Mouse (Mus musculus): Measurements from ENCODE around the gene Dmac2.
"Not testable (repeated sequence)": the region's sequence is repeated elsewhere in the genome, so short reads cannot be mapped to it uniquely, and the experiment has no call there.

The Dmac2 gene

DNA sequence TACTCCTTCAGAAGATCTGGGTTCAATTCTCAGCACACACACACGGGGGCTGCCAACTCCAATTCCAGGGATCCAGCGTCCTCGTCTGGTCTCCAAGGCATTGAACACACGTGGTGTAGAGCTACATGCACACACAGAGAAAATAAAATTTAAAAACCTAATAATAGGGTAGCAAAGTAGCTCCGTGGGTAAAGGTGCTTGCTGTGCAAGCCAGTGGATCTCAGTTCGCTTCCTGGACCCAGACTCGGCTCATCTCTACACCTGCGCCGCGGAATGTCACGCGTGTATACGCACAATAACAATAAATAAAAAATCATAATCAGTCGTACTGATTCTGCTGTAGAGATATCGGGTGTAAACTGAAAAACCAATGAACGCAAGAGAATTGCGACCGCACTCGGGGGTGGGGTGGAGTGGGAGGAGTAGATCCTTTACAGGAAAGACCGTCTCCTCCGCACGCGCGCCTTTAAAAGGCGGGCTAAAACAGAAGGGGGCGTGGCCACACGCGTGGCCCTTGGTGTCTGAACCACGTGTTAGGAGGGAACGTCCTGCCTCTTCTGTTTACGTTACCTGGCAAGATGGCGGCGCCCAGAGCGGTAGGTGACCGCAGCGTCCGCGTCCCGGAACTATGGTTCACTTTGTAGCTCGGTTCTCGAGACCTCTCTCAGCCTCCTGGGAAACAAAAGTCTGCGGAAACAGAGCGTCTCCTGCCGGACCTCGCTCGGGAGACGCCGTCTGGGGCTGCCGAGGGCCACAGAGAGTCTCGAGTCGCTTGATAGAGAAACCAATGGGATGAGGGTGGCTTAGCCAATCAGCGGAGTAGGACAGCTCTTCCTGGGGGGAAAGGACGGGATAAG is at the start of gene Dmac2:
Dmac2 (plus strand) TSS at position 550 of the 857 bp plus-strand sequence.
- peak; percentile 96 for DNase-seq

DNA sequence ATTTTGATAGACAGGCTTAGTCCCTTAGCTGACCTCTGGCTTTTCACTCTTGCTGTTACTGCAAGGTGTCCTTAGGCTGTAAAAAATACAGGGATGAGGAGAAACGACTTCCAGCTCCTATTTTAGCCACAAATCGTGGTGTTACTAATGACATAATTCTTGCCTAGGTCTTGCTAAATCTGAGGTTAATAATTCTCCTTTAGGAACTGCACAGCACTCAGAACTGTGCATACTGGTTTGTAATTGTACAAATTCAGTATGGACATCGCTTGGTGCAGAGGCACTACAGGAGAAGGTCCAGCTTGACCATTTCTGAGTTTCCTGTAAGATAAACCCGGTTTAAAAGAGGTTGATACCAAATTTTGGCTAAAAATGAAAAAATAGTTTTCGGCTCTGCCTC is 45.4 kb upstream of the Dmac2 start:
- not testable (repeated sequence) for DNase-seq

DNA sequence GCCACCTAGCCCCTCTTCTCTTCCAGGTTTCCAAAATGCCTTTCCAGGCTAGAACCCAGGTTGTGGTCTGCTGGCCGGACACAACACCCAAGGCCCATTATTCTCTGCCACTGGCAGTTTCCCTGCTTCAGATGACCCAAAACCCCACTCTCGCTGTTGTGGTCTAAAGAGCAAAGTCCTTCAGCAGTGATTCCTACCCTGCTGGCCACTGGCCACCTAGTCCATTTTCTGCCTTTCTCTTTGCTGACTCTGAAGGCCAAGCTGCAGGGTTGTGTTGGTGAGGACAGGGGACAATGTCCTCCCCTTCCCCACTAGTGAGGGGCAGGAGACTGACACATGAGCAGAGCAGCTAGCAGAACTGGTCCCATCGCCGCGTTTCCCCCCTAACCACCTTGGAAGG is 44.1 kb upstream of the Dmac2 start:
- no peak for DNase-seq

DNA sequence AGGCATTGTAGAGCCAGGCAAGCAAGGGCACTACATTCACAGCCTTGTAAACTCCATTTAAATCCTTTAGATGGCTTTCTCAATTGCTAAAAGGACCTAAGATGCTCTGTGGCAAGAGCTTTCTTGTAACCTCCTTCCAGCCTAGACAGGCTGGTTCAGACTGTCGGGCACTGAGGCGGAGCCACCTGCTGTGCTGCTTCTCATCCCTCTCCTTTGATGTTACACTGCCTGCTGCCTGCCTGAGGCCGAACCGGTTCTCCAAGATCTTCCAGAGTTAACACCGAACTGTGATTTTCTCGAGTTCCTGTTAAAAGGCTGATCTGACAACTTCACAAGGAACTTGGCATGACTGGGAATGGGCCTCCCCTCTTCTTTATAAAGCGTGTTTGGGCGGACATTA is 43.3 kb upstream of the Dmac2 start:
- DNase-seq, result no peak

DNA sequence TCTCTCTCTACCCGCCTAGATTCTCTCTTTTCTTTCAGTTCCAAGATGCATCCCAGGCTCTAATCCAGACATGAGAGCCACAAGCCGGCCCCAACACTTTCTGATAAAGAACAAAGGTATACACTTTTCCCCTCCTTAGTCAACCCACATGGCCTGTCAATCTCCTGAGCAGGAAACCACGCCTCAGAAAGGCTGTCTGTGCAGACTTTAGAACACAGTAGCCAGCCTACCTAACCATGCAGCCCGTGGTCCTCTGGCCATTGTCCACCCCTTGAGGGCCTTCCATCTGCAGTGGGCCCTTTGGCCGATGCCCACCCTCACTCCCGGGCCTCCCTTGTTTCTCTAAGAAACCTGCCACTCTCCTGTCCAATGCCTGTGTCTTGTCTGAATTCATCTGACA is 42.9 kb upstream of the Dmac2 start:
- DNase-seq, result not testable (repeated sequence)

DNA sequence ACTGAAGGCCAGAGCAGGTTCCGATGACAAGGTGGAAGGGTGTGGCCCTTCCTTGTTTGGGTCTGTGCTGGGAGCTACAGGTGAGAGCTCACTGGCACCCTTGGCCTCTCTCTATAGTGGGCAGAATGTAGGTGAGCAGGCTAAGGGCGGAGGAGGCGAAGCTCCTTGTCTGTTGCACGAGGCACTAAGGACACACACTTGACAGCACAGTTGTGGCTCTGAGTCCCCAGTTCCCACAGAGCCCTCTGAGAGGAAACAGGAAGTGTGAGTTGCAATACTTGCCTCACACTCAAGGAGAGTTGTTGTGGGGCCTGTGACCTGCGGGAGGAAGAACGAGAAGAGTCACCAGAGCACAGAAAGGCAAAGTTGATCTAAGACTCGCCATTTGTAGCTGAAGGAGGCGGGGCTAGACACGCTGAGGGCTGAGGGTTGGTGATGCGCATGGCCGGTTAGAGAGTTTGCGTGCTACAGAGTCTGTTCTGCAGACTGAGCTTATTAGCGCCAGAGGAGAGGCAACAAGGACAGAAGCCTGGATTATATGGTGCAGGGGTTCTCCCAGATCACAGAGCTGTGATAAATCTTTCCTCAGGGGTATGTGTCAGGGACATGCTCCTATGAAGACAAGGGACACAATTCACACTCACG is 42.3 kb upstream of the Dmac2 start:
- DNase-seq, result not testable (repeated sequence)

DNA sequence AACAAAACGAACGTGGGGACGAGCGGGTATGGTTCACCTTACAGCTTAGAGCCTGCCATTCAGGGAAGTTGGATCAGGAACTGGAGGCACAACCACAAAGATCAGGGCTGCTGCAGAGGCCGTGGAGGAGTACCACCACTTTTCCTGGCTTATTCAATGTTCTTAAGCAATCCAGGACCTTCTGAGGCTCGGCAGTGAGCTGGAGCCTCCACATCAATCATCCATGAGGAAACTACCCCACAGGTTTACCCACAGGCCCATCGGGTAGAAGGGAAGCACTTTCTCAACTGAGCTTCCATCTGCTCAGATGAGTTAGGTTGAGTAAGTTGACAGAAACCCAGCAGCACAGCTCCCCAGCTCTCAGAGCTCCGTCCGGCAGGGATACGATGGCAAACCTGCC is 39.8 kb upstream of the Dmac2 start:
- DNase-seq, result no peak

DNA sequence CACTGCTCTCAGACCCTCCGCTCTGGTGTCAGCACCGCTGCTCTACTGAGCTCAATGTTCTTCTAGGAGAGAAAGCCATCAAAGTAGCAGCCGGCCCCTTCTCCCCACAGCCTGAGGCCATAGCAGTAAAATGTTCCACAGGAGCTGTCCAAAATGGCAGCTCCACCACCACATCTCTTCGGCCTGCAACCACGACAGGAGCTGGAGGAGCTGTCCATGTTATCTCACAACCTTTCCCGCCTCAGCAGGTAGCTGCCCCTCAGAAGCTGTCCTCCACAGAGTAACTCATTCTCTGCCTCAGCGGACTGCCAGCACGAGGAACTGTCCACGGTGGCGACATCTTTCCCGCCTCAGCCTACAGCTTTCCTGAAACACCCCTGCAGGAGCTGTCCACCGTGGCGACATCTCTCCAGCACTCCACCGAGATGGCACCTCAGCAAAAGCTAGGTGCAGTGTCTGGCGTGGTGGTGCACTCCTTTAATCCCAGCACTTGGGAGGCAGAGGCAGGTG is 36.9 kb upstream of the Dmac2 start:
- no peak for DNase-seq

DNA sequence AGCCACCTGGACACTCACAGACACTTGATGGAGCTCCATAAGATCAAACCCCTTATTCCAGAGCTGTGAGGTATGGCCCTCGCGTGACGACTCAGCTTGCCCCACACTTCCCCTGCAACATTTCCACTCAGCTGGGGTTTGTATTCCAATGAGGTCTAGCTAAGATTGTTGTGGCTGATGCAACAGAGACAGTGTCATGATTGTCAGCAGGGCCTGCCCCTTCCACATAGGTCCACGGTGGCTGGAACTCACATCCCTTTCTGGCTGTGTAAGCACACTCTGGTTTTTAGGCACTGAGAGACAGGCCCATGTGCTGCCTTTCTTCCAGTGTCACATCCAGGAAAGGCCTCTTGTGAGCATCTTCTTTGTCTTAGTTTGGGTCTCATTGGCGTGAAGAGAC is 34.6 kb upstream of the Dmac2 start:
- DNase-seq, result no peak

DNA sequence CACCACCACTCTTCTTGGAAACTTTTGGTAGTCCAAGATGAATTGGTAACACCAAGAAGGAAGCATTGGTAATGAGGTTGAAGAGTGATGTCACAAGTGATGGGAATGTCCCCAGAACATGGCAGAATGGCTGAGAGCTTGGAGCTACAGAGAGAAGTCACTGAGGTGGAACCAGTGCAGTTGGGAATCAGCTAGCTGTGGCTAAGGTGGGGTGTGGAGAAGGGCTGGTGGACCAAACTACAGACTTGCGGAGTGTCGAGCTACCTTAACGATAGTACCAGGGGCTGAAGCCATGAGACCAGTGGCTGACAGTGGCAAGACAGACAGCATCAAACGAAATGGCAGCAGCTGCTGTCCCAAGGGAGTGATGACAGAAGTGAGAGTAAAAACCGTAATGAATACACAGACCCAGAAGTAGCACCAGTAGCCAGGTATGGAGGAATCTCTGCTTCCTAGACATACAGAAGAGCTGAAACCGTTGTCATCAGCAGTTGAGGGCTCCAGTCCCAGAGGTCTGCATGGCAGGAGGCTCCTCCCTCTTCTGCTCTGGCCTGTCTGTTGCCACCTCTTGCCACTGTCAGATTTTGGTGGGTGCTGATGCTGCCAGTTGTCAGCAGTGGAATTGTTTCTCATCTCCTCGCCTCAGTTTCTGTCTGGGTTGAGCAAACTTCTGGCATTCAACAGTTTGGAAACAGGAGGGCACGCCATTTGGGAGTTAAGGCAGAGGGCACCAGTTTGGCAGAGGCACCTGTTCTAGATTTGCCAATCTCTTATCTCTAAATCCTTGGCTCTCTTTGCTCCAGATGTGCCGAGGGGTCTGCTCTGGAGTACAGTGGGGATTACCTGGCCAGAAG is 33.6 kb upstream of the Dmac2 start:
- DNase-seq, result no peak

DNA sequence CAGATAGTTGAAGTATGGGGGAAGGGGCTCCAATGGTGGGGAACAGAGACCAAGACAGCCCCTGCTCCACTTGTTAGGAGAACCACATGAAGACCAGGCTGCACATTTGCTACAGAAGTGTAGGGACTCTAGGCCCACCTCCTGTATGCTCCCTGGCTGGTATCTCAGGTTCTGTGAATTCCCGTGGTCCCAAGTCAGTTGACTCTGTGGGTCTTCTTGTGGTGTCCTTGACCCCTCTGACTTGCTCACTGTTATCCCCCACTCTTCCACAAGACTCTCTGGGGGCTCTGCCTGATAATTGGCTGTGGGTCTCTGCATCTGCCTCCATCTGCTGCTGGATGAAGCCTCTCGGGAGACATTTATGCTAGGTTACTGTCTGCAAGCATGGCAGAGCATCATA is 28.0 kb upstream of the Dmac2 start:
- no peak for DNase-seq

DNA sequence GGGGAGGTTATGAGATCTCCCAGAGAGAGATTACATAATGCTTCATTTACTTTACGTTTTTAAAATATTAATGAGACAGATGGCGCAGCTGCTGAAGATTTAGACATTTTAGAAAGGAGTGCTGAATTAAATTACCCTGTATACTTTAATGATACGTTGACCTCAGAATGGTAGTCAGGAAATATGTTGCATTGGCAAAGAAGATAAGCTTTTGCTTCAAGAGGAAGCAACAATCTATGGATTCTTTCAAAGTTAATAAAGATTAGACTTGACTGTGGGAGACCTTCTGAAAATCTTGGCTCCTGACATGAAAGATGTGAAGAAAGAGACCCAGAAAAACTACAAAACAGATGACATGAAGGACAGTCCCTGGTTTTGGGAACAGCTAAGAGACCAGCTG is 25.4 kb upstream of the Dmac2 start:
- DNase-seq, result no peak

DNA sequence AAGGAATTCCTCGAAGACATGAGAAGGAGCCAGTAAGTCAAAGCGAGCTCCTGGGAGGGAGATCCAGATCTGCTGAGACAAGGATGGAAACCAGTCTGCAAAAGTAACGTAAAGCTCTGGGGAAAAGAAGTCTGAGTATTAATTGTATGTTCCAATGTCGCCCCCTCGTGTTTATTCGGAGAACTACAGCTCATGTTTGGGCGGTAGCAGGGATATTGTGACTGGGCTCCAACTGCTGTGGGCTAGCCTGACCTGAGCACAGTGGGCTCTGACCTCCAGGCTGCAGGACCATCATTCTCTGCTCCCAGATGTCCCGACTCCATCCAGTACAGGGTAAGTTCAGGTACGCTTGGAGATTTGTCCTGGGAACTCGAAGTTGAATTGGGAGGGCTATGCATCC is 19.6 kb upstream of the Dmac2 start:
- DNase-seq, result peak; percentile 35

DNA sequence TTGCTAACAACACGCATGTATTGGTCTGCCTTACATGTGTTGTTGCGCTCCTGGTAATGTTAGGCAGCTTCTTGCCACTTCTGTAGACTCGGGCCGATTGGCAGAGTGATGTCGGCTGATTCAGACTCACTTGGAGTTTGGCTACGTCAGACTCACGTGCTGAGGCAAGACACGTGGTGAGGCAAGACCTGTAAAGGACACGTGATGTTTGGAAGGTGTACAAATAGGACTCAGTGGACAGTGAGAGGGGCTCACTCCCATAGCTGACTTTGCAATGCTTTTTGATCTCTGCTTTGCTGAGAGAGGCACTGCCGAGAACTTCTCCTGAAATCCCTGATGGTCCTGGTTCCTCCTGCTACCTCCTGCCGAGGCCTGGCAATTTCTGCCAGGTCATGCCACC is 18.5 kb upstream of the Dmac2 start:
- no peak for DNase-seq

DNA sequence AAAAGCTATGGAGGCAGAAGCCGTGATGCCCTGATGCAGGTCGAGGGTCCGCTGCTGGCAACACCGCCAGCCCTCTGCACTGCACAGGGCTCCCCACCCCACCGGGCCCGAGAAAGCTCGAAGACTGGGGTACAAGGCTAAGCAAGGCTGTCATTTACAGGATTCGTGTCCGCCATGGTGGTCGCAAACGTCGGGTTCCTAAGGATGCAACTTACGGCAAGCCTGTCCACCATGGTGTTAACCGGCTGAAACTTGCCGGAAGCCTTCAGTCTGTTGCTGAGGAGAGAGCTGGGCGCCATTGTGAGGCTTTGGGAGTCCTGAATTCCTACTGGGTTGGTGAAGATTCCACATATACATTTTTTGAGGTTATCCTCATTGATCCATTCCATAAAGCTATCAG is 17.9 kb upstream of the Dmac2 start:
- DNase-seq, result no peak

DNA sequence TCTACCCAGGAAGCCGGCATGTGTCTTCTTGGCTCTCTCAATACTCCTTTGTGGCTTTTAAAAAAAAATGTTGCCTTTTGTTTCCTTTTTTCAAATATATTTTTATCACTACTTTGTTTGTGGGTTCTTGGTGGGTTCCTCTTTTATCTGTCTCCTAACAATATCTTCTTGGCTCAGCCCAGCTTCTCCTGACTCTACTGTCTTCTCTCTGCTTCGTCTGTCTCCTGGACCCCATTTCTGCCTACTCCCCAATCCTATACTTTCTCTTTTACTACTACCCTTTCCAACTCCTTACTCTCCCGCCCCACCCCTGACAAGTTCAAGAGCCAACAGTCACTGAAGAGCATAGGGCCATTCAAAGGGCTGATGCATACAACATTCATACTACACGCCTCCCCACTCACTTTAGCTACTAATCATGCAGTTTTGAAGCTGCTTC is 12.6 kb upstream of the Dmac2 start:
- DNase-seq, result no peak

DNA sequence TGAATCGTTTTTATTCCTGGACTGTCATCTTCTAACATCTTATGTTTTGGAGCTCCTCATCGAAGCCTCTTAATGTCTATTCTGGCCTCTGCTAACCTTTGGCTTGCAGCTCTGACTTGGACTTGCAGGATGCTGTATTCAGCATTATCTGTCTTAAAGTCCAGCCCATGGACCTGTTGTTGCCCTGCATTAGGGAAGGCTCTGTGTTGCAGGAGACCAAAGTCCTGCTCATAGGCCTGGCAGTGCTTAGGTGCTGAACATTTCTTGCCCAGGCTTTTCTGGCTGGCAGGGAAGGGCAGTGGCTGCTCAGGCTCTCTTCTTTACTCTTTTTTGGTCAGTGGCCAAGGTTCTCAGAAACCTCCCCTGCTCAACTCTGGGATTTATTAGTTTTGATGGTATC is 12.0 kb upstream of the Dmac2 start:
- no peak for DNase-seq

DNA sequence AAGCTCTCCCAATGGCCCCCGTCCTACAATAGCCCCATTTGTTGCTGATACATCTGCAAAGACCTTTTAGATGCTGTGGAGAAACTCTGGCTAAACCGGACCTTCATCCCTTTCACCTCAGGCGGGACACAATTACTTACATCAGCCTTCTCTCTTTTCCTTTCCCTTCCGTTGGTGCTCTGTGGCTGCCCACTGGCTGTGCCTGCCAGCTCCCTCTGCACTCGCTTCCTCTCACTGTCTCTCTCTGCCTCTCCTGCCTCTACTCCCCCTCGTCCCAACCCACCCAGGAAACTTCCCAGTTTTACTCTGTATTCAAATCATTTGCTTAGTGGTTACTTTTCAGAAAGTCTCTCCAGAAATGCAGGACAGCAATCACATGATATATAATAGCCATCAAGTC is 9.2 kb upstream of the Dmac2 start:
- DNase-seq, result no peak

DNA sequence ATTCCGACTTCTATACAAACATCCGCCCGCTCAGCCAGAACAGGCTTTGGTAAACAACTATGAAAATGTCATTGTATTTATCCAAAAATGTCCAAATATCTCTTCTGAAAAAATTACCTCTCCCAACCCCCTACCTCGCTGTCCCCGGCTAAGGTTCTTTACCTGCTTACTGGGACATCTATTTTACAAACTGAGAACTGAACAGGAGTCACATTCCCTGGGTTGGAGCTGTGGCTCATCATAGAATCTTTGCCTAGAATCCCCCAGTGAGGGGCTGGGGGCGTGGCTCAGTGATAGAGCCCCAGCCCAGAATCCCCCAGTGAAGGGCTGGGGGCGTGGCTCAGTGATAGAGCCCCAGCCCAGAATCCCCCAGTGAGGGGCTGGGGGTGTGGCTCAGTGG is 7.7 kb upstream of the Dmac2 start:
- DNase-seq, result no peak

DNA sequence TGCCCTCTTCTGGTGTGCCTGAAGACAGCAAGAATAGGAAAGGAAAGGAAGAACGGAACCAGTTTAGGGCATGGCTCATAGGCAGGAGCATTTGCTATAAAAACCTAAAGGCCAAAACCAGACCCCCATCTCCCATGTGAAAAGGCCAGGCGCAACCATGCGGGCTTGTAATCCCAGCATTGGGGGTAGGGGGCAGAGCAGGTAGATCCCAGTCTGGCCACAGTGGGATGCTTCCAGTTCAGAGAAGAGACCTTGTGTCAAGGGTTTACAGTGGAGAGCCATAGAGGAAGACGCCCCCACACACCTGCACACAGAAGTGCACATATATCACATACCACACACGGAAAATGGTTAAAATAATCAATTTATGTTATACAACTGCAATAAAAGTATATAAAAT is 5.1 kb upstream of the Dmac2 start:
- DNase-seq, result no peak

DNA sequence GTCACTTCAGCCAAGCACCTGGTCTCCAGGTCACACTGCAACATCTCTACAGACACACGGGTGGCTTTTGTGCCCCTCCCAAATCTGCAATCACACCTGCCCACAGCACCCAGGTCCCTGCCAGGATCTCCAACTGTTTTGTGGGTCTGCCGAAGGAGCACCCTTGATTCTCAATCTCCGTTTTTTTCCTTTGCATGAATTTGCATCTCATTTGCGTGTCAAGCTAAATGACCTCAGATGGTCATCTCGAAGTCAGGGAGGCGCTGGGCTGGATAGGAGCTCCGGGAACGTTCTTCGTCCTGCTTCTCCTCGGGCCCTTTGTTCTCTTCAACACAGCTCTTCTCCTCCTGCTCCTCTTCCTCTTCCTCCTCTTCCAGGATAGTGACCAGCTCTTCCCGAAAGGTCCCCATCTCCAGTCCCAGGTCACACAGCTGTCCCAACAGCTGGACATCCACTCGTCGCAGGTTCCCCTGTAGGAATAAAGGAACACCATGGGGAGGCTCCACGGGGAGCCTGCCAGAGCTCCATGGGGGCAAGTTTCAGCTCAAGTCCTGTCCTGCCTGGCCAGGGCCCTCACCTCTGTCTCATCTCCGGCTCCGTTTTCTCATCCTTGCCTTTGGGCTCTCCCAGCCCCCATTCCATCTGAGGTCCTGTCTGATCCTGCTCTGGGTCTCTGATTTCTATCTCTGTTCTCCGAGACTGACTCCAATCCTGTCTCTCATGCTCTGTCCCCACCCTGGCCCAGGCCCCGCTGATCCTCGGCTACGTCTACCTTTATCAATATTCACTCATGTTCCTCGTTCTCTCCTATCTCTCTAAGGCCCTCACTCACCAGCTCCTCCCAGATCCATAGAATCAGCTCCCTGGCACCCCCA is 4.1 kb upstream of the Dmac2 start:
- peak; percentile 22 for DNase-seq

DNA sequence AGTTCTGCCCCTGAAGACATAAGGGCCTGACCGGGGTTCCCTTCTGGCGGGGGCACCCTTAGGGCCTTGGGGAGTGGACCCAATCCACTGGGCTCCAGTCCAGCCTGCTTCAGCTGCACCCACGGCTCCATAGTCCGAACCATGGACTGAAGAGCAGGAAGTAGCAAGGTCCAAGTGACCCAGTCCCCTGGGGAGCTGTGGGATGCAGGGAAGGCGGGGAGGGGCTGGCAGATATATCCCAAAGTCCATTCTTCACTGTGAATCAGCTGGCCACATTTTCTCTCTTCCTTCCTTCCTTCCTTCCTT is 3.6 kb upstream of the Dmac2 start, which contains the start of gene Erich4:
Erich4 (minus strand) TSS at position 187 of the 306 bp plus-strand sequence.
- peak; percentile 16 for DNase-seq

Measured in cerebellum, adult 9-11 months (tissue).